Mouse (Mus musculus) spleen, postnatal 14 days (tissue): ENCODE data around the gene Prok1.

Experiments used
- DNase-seq, 2 experiments: peaks; one replicate each; pipeline ENCODE4 v3.0.0; 2021 to 2022; ENCODE audit warnings: low spot score in 2 of 2

The Prok1 gene

DNA sequence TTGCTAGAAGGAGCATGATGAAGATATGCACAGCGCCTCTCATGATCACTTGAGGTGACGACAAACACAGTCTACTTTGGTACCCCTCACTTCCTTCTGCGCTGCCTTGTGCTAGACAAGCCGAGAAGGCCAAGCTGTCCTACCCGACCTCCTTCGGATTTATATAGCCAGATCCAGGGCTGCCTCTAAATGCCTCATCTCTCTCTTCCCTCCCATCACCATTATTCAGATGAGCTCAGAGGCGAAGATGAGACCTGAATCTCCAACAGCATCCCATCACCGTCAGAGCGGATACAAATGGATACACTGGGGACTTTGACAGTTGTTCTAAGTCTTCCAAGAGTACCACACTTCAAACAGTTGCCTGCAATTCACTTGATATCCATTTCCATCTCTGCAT lies at the start of gene Prok1:
Gene Prok1, minus strand, starts transcription at position 101 of the 400 bp plus-strand sequence.
- no peak for DNase-seq

DNA sequence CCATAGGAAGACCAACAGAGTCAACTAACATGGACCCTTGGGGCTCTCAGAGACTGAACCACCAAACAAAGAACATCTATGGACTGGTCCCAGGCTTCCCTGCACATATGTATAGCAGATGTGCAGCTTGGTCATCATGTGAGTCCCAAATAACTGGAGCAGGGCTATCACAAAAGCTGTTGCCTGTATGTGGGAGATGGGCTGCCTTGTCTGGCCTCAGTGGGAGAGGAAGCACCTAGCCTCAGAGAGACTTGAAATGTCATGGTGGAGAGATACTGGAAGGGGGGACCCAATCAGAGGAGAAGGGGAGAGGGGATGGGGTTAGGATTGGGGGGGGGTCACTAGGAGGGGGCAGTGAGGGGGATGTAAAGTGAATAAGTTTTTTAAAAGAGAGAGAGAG lies 47.8 kb upstream of the Prok1 start:
- DNase-seq, result no peak

- DNase-seq, result no peak
These were observed 46.6 kb upstream of the Prok1 start for GRCm38 (mm10) chr3:107286123-107286522.

DNA sequence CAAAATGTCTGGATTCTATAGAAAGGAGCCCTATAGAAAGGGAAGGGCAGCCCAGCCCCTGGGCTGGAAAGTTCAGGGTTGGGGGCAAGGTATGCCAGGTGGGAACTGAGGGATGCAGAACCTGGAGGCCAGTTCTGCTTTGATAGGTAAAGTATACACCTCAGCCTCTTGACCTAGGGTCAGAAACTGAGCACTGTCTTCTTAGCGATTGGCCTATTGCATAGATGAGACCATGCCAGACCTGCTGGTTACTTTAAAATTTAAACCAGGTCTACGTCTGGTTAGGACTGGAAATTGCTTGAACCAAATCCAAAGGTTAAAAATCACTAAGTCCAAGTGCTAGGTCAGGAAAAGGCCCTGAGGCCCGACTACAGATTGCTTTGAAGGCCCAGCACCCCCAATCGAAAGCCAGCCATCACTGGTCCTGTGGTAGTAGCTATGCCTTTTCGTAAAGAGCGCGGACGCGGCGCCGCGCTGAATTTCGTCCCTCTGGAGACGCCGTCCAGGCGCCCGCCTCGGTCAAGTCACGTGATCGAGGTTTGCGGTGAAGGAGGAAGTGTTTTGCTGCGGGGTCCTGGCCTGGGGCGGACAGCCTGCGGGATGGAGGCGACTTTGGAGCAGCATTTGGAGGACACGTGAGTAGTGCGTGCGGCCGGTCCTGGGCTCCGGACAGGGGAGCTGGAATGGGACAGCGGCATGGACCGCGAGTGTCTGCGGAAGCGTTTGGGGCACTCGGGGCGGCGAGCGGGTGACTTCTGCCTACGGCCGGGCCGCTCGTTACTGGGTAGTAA lies 39.2 kb upstream of the Prok1 start, which contains the start of gene Lamtor5:
Gene Lamtor5, plus strand, starts transcription at position 380 of the 791 bp plus-strand sequence.
- peak; percentile 75 to 86 for DNase-seq

DNA sequence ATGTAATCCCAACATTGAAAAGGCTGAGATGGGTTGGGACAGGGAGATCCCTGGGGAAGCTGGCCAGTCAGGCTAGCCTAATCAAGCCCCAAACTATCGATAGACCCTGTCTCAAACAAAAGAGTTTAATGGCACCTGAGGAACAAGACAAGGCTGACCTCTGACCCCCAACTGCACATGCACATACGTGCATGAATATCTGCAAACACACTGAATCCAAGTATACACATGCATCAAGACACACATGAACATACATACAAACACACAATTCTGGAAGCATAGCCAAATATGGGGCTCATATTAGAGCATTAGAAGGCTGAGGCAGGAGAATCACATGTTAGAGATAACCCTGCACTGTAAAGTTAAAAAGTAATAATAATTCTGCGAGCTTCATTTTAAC lies 37.1 kb upstream of the Prok1 start:
- no peak for DNase-seq

DNA sequence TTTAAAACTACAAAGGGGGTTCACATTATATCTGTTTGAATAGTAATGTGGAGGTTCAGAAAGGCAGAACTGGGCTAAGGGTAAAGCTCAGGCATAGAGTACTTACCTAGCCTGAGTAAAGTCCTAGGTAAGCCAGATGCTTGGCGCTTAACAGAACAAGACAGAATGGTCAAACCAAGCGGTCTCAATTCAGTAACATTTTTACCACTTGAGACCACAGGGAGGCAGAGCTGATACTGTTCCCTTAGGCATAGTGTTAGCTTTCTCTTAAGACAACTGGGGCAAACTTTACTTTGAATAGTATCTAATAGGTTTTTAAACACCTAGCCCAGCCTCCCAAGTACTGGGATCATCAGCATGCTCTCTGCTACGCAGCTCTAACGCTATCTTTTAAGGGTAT lies 36.5 kb upstream of the Prok1 start:
- DNase-seq, result no peak

GRCm38 (mm10) chr3:107275351-107275750 lies 35.8 kb upstream of the Prok1 start:
- DNase-seq, result no peak

DNA sequence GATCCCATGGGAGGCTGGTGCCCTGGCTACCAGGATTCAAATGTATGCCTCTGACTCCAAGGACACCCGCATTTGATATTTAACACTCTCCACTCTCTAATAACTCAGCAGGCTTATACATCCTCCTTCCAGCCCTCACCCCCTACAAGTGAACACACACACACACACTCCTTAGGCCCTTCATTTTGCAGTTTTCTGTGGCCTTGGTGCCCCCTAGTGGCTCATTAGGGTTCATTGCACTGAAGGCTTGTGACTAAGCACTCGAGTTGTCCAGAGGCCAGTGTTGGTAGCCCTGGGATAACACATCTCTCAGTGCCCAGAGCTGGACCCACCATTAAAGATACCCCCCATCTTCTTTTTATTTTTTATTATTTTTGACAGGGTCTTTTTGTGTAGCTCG lies 34.3 kb upstream of the Prok1 start:
- DNase-seq, result peak in 1 of 2 experiments; percentile 41

GRCm38 (mm10) chr3:107272433-107272832 lies 32.9 kb upstream of the Prok1 start:
- no peak for DNase-seq

DNA sequence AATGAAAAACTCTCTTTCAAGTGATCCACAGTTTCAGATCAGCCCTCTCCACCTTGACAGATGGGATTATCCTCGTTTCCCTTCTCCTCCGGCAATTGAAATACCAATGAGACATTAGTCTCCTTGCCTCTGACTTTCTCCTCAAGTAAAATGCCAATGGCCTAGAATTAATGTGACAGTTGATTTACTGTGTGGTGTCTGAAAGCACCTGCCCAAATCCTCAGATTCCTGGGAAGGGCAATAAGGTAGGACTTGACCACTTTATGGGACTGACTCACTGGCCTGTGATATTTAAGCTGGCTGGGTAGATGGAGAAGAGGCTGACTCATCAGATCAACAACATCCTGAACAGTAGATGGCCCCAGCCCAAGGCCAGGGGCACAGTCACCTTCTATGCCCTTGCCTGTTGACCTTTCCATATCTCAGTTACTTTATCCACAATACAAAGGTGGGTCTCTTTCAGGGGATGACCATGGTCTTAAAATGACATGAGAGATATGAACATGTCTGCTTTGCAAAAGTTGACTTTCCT lies 27.4 kb upstream of the Prok1 start:
- no peak for DNase-seq

GRCm38 (mm10) chr3:107261851-107262165 lies 22.3 kb upstream of the Prok1 start:
- no peak for DNase-seq

GRCm38 (mm10) chr3:107260956-107261850 lies 21.7 kb upstream of the Prok1 start:
- DNase-seq, result no peak

GRCm38 (mm10) chr3:107257924-107258323 lies 18.4 kb upstream of the Prok1 start:
- no peak for DNase-seq

DNA sequence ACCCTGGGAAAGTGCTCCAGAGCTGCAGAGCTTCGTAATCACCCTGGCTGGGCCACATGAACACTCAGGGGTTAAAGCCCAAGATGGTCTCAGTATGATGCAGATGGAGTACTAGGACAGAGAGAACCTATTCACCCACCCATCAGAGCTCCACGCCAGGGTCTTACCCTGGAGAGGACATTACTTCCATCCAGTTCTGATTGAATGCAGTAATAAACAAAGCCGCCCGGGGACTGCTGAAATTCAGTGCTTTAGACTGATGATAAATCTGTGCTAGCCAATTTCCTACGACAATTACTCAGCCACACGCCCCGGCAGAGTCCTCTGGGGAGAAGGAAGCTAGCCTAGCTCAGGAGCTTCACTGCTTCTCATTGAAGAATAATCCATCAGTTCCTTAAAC lies 17.2 kb upstream of the Prok1 start:
- no peak for DNase-seq

DNA sequence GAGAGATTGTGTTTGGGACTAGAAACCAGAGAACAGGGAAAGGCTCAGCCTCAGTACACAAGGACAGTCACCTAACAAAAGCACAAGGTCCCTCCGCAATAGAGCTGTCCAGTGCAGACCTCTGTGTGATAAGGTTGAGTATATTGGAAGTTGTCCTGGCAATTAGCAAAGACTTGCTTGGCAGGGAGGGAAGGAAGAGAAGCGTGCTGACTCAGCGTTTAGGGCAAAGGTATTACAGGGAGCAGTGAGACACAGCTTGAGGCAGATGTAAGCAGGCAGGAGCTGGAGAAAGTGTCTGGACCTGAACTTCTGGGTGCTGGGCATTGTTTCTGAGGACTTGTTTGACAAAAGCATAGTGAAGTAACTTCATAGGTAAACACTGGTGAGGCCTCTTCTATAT lies 16.5 kb upstream of the Prok1 start:
- no peak for DNase-seq

DNA sequence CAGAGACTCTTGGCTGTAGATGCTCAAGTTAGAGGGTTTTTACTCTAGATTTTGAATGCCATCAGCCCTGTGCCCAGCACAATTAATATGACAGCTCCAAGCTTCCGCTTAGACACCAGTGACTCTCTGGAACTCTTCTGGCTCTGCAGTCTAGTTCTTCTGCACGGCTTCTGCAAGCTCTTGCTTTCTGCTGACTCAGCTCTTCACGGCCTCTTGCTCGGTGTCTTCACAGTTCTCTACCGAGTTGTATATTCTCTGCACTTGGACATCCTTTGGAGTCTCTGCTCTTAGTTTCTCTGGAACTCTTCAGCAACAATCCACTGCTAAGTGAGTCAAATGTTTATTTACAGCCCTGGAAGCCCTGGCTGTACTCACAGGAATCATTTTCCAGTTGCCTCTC lies 14.4 kb upstream of the Prok1 start:
- no peak for DNase-seq

DNA sequence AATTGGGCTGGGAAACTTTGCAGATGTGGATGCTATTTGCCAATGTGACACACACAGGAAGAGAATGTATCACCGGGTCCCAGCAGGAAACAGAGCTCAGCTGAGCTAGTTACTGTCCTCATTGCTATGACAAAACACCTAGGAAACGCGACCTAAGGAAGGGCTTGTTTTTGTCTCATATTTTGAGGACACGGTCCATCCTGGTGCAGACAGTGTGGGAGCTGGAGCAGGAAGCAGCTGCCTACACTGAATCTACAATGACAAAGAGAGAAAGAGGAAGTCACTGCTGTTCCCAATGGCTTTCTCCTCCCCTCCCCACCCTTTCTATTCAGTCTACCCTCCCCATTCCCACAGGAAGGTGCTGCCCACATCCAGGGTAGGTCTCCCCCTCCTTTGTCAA lies 12.5 kb upstream of the Prok1 start:
- DNase-seq, result no peak

DNA sequence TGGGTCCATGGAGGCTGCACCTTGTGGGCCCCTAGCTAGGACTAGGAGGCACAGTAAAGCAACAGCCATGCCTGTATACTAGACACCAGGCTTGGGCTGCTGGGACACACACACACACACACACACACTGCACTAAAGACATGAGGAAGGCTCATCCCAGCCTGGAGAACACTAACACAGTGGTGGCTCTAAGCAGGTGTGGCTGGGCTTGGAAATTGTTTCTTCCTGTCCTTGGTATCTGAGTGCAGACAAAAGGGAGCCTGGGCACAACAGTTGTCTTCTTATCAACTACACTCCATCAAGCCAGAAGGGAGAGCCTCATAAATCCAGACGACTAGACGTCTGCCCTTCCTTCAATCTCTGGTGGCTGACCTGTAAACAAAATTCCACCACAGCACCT lies 10.8 kb upstream of the Prok1 start:
- no peak for DNase-seq

GRCm38 (mm10) chr3:107249042-107249441 lies 9.5 kb upstream of the Prok1 start:
- DNase-seq, result no peak

DNA sequence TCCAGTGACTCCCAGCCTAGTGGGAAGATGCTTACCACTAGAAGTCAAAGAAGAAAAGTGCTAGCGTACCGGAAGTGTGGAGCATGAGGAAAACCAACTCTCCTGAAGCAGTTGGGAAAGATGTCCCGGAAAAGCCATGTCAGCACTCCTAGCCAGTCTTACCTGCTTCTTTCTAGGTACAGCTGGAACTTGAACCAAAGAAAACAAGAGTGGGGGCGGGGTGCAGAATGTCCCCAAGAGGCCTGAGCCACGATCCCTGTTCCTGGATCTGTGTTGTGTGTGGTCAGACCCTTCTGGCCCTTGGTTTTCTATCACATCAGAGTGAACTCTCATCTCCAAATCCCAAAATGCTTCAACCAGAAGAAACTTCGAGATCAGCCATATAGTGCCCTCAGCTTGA lies 7.4 kb upstream of the Prok1 start:
- no peak for DNase-seq

DNA sequence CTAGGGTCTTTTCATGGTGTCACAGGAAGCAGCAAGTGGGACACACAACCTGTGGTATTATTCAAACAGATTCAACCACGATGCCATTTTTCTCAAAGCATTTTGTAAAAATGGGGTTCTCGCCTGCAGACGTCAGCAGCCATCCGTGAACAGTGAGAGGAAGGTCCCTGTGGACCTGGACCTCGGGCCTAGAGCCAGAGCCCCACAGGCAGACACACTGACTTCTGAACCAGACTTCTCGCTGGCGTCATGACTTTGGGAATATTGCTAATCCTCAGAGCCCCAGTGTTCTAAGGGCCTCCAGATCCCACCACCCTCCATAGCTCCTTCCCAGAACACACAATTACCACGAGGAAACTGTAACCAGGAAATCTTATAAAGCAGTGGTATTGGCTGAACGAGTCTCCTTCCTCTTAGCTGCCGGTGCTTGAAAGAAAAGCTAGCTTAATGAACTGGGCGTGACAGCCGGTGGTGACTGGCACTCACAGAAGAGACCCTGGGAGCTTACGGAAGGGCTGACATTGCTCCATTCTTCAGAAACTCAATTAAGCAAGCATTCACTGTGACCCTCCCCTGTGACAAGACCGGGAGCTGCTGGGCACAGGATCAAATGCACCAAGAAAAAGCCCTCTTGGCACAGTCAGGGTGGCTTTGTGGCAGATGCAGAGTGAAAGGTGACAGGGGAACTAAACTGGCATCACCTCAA lies 2.0 kb upstream of the Prok1 start:
- DNase-seq, result no peak

GRCm38 (mm10) chr3:107238471-107238980 lies 981 bp downstream of the Prok1 start:
- no peak for DNase-seq
